Mouse (Mus musculus) forebrain, embryonic 14.5 days (tissue): ENCODE results near the gene Mast1. TPM values are rescaled to one million over a fixed set of nuclear protein-coding genes. Genes with fewer than 3 reads are reported as not detected.

Source experiments
- ATAC-seq: fragments of 200-750 bp; cut with Nextera tagmentation; 2 replicates; pipeline ENCODE4 v1.8.0; 2017; ENCODE audit warnings: mild to moderate bottlenecking, moderate library complexity
- DNase-seq: peaks from one replicate; pipeline ENCODE4 v3.0.0-alpha.2; 2015; ENCODE audit warnings: low spot score
- H3K27ac ChIP-seq: fragments of 300-500 bp; sonication (generic); 2 replicates; pipeline ENCODE4 v1.5.1; 2014; ENCODE audit warnings: low read depth, mild to moderate bottlenecking, control low read depth, low read length, moderate library complexity
- H3K27me3 ChIP-seq: fragments of 300-500 bp; sonication (generic); replicated peaks from 2 replicates; pipeline ENCODE4 v1.6.1; 2014; ENCODE audit warnings: low read length, control low read depth, mixed read lengths; ENCODE audit not compliant: control insufficient read depth, insufficient read depth
- H3K36me3 ChIP-seq: fragments of 300-500 bp; sonication (generic); 2 replicates; pipeline ENCODE4 v1.6.1; 2014; ENCODE audit warnings: low read length, control low read depth; ENCODE audit not compliant: control insufficient read depth, insufficient read depth
- H3K4me1 ChIP-seq: fragments of 300-500 bp; sonication (generic); 2 replicates; pipeline ENCODE4 v1.6.1; 2014; ENCODE audit warnings: antibody characterized with exemption, low read length, control low read depth; ENCODE audit not compliant: control insufficient read depth, insufficient read depth
- H3K4me2 ChIP-seq: fragments of 300-500 bp; sonication (generic); 2 replicates; pipeline ENCODE4 v1.6.1; 2014; ENCODE audit warnings: mild to moderate bottlenecking, control low read depth, low read length
- H3K4me3 ChIP-seq: fragments of 300-500 bp; sonication (generic); 2 replicates; pipeline ENCODE4 v1.5.1; 2014; ENCODE audit warnings: low read depth, low read length, control low read depth
- H3K9ac ChIP-seq: fragments of 300-500 bp; sonication (generic); 2 replicates; pipeline ENCODE4 v1.6.1; 2014; ENCODE audit warnings: mild to moderate bottlenecking, low read length, control low read depth, moderate library complexity
- H3K9me3 ChIP-seq: fragments of 300-500 bp; sonication (generic); replicated peaks from 2 replicates; pipeline ENCODE4 v1.6.1; 2016; ENCODE audit warnings: low read length, control low read depth, mixed read lengths; ENCODE audit not compliant: control insufficient read depth
- WGBS: fragments of 180-500 bp; shearing (Covaris S2); extraction: QIAGEN DNeasy Blood & Tissue Kit; methylation state at CpG from one replicate; pipeline ENCODE4 v1.1.7; 2014; 5-methylcytosine and 5-hydroxymethylcytosine counted together
- polyA plus RNA-seq: library from polyadenylated mRNA; unstranded; fragments of >200 nt; fragmentation: Nextera tagmentation; extraction: Ambion mirVana; gene quantifications from 2 replicates; pipeline ENCODE4 v1.2.1, GENCODE M21; 2014

The Mast1 gene
- polyA plus RNA-seq, 1 experiment from 2014 or later, result 24.5 TPM

DNA sequence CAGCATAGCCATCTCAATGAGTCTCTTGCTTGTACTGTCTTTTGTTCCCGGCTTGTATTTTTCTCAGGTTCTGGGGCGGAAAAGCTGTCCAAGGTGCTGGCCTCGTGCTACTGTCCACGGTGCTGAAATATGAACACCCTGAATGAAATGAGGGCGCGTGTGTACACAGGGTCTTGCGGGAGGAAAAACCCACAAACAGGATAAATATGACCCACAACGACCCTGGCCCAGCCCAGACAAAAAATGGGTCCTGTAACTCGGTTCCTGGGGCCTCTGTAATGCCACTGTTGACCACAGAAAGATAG, 10.0 kb upstream of the Mast1 start:
- ATAC-seq (no peak), DNase-seq (peak; percentile 23)
- Histone ChIP-seq H3K4me2 (peak overlapping the region; percentile 87), H3K4me3 (no peak overlapping the region), H3K36me3 (no peaks in the 10 kb centered on the region), H3K27me3 (peaks cover 35% of the 10 kb centered on the region), H3K9ac (peak overlapping the region; percentile 77; the same call in 1 of the 2 replicates), H3K9me3 (no peaks in the 10 kb centered on the region), H3K4me1 (peaks cover 11% of the 10 kb centered on the region; the same call in 1 of the 2 replicates), H3K27ac (no peak overlapping the region)
- WGBS, result 12% methylated on average over 9 of the region's 9 CpGs

DNA sequence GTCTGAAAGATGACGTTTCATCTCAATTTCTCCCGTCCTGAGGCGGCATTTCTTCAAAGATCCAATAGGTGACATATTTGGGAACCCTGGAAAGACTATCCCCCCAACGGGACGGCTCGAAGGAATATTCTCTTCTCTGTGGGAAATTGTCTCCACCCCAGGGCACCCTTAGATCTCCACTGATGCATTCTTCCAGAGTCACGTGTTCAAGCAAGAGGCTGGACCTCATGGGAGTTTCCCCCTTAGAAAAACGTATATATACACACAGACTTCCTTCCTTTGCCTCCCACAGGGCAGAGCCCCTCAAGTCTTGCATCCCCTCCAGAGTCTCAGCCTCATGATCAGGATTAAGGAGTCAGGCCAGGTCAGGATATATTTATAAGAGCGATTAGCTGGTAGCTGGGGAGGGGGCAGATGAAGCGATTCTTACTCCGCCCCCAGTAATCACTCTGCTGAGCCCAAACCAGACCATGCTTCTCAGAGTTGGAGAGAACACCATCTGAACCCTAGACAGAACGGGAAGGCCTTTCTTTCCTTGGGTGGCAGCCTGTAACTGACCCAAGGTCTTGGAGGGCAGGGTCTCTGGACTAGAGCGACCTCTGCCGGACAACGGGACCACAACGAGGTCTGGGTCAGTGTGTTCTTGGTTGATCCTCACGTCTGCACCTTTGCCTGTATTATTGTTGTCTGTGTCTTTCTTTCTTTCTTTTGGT, 9.5 kb upstream of the Mast1 start, which contains the start of gene Rtbdn:
TSS of gene Rtbdn (plus strand) at position 464 of the 713 bp plus-strand sequence.
- whole genome bisulfite sequencing, result 7% methylated on average over 17 of the region's 17 CpGs
- H3K9me3 ChIP-seq, result no peaks in the 10 kb centered on the region
- DNase-seq (peak; percentile 34), ATAC-seq (no peak)
- peak within 1 kb of the TSS; percentile 87 for H3K4me2 ChIP-seq
- H3K27me3 ChIP-seq, result peaks cover 35% of the 10 kb centered on the region
- peak within 1 kb of the TSS; percentile 55; the same call in 1 of the 2 replicates for H3K27ac ChIP-seq
- H3K4me3 ChIP-seq, result peak within 1 kb of the TSS; percentile 67
- peaks cover 11% of the 10 kb centered on the region; the same call in 1 of the 2 replicates for H3K4me1 ChIP-seq
- H3K36me3 ChIP-seq, result no peaks in the 10 kb centered on the region
- H3K9ac ChIP-seq, result peak within 1 kb of the TSS; percentile 77

DNA sequence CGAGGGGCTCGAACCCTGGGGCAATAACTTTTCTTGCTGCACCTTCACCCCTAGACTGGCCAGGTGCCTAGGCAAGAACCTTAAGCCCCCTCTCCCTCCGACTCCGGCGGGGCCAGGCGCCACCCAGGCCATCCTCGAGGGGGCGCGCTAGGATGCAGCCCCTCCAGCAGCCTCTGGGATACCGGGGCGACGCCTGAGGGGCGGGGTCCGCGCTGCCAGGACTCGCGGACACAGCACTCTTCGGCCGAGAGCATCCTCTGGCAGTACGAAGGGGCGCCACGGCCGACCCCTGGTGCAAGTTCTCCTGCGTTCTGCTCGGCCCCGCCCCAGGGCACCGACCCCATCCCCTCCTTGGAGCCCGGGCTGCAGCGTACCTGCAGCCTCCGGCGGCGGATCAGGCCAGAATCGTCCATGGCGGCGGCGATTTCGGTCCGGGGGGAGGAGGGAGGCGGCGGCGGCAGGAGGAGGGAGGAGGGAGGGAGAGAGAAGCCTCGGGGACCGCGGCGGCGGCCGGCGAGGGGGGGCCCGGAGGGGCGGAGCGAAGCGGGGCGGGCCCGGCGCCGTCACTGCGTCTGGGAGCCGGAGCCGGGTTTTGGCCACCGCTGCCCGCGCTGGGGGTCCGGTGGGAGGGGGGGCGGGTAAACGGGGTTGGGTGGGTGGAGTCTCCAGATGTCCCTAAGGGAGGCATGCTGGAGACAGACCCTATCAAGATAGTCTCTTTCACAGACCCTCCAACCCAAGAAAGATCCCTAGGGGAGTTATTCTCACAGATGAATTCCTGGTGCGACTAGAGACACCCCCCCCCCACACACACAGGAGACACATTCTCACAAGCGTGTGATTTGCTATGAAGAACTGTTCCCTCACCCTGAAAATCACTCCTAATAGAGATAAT, 8.7 kb upstream of the Mast1 start:
- H3K27me3 ChIP-seq, result peaks cover 35% of the 10 kb centered on the region
- H3K9me3 ChIP-seq, result no peaks in the 10 kb centered on the region
- peak overlapping the region; percentile 87 for H3K4me2 ChIP-seq
- H3K9ac ChIP-seq, result peak overlapping the region; percentile 77
- H3K36me3 ChIP-seq, result no peaks in the 10 kb centered on the region
- DNase-seq (peak; percentile 55), ATAC-seq (peak; percentile 63)
- peak overlapping the region; percentile 67 for H3K4me3 ChIP-seq
- H3K4me1 ChIP-seq, result peaks cover 11% of the 10 kb centered on the region; the same call in 1 of the 2 replicates
- peak overlapping the region; percentile 55; the same call in 1 of the 2 replicates for H3K27ac ChIP-seq
- WGBS, result 0% methylated on average over 38 of the region's 67 CpGs

DNA sequence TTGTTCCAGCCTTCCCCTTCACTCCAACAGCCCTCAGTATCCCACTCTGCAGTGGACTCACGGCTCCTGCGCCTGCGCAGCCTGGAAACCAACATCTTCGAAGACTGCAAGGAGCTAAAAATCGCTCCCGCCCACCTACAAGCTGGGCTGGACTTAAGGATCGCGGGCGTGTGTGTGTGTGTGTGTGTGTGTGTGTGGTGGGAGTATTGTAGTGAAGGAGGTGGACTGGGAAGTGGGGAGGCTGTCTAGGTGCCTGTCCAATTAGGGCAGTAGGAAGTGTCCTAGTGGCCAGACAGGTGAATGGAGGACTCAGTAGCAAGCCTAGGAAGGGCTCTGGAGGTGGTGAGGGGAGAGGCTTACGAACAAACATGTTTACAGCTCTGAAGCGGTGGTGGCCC, 8.1 kb upstream of the Mast1 start:
- Histone ChIP-seq H3K27ac (no peak overlapping the region), H3K27me3 (peaks cover 31% of the 10 kb centered on the region)

DNA sequence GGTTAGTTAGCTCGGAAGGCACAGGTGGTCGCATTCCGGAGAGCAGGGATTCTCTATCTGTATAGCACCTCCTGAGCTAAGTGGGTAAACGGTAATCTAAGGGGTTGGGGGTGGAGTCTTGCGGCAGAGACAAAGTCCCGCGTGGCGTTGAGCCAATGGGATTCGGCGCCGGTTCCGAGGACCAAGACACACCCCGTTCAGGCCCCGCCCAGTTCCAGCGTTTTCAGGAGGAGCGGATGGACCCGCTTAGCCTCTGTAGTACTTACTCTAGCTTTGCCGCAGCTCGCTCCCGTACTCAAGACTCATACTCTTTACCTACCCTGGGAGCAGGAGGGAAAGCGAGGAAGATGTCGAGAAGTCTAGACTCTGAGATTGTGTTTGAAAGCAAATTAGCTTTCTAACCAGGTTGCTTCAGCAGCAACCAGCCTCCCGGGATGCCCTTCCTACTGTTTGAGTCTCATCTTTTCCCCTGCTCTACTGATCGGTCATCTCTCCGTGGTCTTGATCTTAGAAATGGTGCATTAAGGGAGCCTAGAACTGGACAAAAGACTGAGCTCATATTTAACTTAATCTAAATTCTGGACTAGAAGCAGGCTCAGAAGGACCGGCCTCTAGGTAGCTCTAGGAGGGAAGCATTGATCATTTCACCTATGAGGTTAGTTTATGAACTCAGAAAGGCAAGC, 7.5 kb upstream of the Mast1 start:
- DNase-seq (peak; percentile 78), ATAC-seq (peak; percentile 40)
- Histone ChIP-seq H3K27me3 (peaks cover 25% of the 10 kb centered on the region), H3K9me3 (no peaks in the 10 kb centered on the region), H3K36me3 (no peaks in the 10 kb centered on the region), H3K27ac (no peak overlapping the region), H3K4me2 (peak overlapping the region; percentile 87), H3K9ac (peak overlapping the region; percentile 17; the same call in 1 of the 2 replicates), H3K4me1 (peaks cover 11% of the 10 kb centered on the region; the same call in 1 of the 2 replicates), H3K4me3 (peak overlapping the region; percentile 18)
- 1% methylated on average over 26 of the region's 26 CpGs for WGBS

More for the DNA sequence above, 8.1 kb upstream of the Mast1 start:
- Histone ChIP-seq H3K4me3 (peak overlapping the region; percentile 67), H3K4me1 (peaks cover 11% of the 10 kb centered on the region; the same call in 1 of the 2 replicates), H3K36me3 (no peaks in the 10 kb centered on the region), H3K9ac (peak overlapping the region; percentile 77; the same call in 1 of the 2 replicates), H3K4me2 (peak overlapping the region; percentile 87), H3K9me3 (no peaks in the 10 kb centered on the region)
- WGBS, result under 1% methylated on average over 11 of the region's 11 CpGs
- ATAC-seq (peak; percentile 36; the same call in 1 of the 2 replicates), DNase-seq (peak; percentile 70)

DNA sequence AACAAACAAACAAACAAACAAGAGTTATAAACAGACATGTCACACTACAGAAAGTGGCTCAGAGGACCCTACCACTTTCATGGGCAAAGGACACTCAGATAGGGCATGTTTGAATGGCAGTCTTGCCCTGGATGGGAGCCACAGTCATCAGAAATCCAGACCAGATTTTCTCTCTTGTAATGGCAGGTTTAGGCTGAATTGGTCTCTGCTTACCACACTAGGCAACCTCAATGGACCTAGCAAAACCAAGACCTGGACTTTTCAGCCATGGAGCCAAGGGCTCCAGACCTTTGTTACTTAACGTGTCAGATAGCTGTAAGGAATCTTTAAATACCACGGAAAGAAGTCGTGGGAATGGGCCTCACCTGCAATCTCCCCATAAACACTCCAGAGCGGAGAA, 6.5 kb upstream of the Mast1 start:
- no peak overlapping the region for H3K9ac ChIP-seq
- WGBS, result 16% methylated on average over 4 of the region's 4 CpGs
- no peak overlapping the region for H3K4me2 ChIP-seq
- H3K4me3 ChIP-seq, result 0 out of 2 replicates have a peak overlapping the region, but pooled peaks have one; percentile 18
- ATAC-seq (no peak), DNase-seq (no peak)
- H3K27ac ChIP-seq, result no peak overlapping the region
- H3K9me3 ChIP-seq, result no peaks in the 10 kb centered on the region
- H3K36me3 ChIP-seq, result no peaks in the 10 kb centered on the region
- peaks cover 11% of the 10 kb centered on the region; the same call in 1 of the 2 replicates for H3K4me1 ChIP-seq
- peaks cover 25% of the 10 kb centered on the region for H3K27me3 ChIP-seq

DNA sequence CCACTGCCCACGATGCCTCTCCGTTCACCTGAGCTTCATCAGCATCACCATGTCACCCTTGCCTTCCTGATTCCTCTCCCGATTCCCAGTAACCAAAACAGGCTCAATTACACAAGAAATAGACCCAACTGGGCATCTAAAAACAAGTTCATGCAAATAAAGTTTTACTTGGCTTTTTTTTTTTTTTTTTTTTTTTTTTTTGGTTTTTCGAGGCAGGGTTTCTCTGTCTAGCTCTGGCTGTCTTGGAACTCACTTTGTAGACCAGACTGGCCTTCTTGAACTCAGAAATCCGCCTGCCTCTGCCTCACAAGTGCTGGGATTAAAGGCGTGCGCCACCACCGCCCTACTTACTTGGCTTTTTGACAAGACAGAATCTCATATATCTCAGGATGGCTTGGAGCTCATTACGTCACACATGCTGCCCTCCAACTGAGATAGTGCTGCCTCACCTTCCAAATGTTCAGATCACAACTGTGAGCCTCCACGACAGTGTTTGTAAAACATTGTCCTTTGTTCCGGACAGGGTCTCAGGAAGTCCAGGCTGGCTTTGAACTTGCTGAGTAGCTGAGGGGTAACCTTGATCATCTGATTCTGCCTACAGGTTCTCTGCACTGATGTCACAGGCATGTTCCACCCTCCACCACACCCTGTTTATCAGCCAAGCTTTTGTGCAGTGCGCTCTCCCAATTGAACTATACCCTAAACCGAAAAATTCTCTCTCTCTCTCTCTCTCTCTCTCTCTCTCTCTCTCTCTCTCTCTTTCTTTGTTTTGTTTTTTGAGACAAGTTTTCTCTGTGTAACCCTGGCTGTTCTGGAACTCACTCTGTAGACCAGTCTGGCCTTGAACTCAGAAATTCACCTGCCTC, 694 bp upstream of the Mast1 start:
- WGBS, result 63% methylated on average over 13 of the region's 13 CpGs
- ATAC-seq (no peak), DNase-seq (no peak)
- Histone ChIP-seq H3K9me3 (no peaks in the 10 kb centered on the region), H3K4me2 (peak overlapping the region; percentile 80), H3K4me1 (peaks cover 28% of the 10 kb centered on the region), H3K9ac (peak overlapping the region; percentile 93), H3K36me3 (0 out of 2 replicates have a peak, but pooled peaks cover 1% of the 10 kb centered on the region), H3K4me3 (peak overlapping the region; percentile 83), H3K27ac (0 out of 2 replicates have a peak overlapping the region, but pooled peaks have one; percentile 27), H3K27me3 (no peaks in the 10 kb centered on the region)
